Mouse (Mus musculus) spleen, postnatal 14 days (tissue): ENCODE measurements around the gene Olfr730.

Experiments used
- DNase-seq, 2 experiments: peaks; one replicate each; pipeline ENCODE4 v3.0.0; 2021 to 2022; ENCODE audit warnings: low spot score in 2 of 2

Gene Olfr730

DNA sequence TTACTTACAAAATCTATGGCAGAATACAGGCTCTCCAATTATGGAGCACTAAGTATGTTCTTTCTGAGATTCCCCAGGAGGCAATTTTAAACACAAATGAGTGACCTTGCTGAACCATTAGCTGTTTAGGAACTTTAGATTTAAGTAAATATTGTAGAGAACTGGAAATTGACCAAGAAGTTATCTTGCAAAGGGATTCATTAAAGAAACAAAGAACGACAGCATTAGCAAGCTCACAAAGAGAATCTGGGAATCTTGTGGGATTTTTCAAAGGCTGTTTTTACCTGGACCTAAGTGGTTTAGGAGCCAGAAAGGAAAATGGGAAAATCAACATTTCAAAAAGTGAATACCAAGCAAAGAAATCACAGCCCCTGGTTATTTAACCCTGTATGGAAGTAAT lies at the start of gene Olfr730:
TSS of gene Olfr730 (minus strand) at position 101 of the 400 bp plus-strand sequence.
- DNase-seq, result no peak

DNA sequence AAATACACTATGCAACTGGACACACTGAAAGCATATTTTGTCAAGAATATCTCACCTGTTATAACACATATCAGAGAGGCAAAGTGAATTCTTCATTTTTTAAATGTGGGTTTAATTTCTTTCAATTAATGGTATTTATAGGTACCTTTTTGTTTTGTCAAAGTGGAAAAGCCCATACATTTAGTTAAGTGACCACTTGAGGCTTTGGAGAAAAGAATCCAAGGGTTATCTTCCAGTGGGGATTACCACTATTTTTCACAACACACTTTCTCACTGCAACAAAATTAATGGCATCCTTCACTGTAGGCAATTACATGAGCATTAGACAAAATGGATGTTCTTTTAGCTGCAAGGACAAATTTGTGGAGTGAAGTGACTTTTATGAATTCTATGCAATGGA lies 35.2 kb downstream of the Olfr730 start, which contains the start of gene Olfr729:
TSS of gene Olfr729 (minus strand) at position 101 of the 400 bp plus-strand sequence.
- DNase-seq, result no peak

DNA sequence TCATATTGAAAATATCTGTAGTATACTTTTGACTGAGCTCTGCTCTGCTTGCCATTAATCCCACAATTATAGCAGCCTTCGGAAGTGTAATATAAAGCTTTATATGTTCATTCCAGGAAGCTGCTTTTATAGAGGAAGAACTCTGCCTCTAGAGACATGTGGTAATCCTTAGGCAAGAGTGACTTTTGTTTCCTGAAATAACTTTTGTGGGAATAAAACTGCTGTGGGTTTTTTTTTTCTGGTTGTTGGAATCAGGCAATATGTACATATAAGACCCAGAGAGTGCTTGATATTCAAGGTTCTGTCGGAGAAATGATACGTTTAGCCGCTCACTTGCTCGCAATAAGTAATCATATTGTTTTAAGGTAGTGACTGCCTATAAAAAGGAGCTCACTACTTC lies 45.4 kb downstream of the Olfr730 start, which contains the start of gene Olfr728:
TSS of gene Olfr728 (minus strand) at position 101 of the 400 bp plus-strand sequence.
- no peak for DNase-seq
